Mouse (Mus musculus) heart, embryonic 14.5 days (tissue): ENCODE data around the gene Flvcr2. TPM values are rescaled to one million over a fixed set of nuclear protein-coding genes. Genes with fewer than 3 reads are reported as not detected.
A peak's percentile ranks its signal among the peaks of the same experiment; 100 is the strongest.

ENCODE experiments used
- ATAC-seq: fragments of 200-750 bp; cut with Nextera tagmentation; 2 replicates; pipeline ENCODE4 v1.8.0; 2017; ENCODE audit warnings: low read depth, moderate TSS enrichment; ENCODE audit not compliant: insufficient number of reproducible peaks, insufficient read depth, low FRiP score
- H3K27ac ChIP-seq, 2 experiments: fragments of 200-500 bp in 1 of 2; fragments of 300-500 bp in 1 of 2; sonication (generic) in 1 of 2; replicated peaks in 1 of 2; 2 replicates each; pipeline ENCODE4 v1.5.1; 2012 to 2014; ENCODE audit warnings: low read depth in 2 of 2, low read length in 2 of 2, control low read depth in 1 of 2, mild to moderate bottlenecking in 1 of 2, mixed read lengths in 1 of 2; ENCODE audit not compliant: control insufficient read depth in 1 of 2, insufficient read depth in 1 of 2
- H3K27me3 ChIP-seq: fragments of 300-500 bp; sonication (generic); 2 replicates; pipeline ENCODE4 v1.6.1; 2014; ENCODE audit warnings: mild to moderate bottlenecking, low read length, control low read depth; ENCODE audit not compliant: control insufficient read depth, insufficient read depth
- H3K36me3 ChIP-seq: fragments of 300-500 bp; sonication (generic); 2 replicates; pipeline ENCODE4 v1.6.1; 2014; ENCODE audit warnings: mild to moderate bottlenecking, control low read depth, low read length, mixed read lengths; ENCODE audit not compliant: control insufficient read depth, insufficient read depth
- H3K4me1 ChIP-seq, 2 experiments: fragments of 200-500 bp in 1 of 2; fragments of 300-500 bp in 1 of 2; sonication (generic) in 1 of 2; 2 replicates each; pipeline ENCODE4 v1.6.1; 2012 to 2014; ENCODE audit warnings: low read length in 2 of 2, control low read depth in 1 of 2, mixed read lengths in 1 of 2; ENCODE audit not compliant: control insufficient read depth in 2 of 2, insufficient read depth in 2 of 2
- H3K4me2 ChIP-seq: fragments of 300-500 bp; sonication (generic); 2 replicates; pipeline ENCODE4 v1.6.1; 2014; ENCODE audit warnings: mild to moderate bottlenecking, low read length
- H3K4me3 ChIP-seq, 2 experiments: fragments of 200-500 bp in 1 of 2; fragments of 300-500 bp in 1 of 2; sonication (generic) in 1 of 2; 2 replicates each; pipeline ENCODE4 v1.5.1; 2012 to 2014; ENCODE audit warnings: low read length in 2 of 2, mild to moderate bottlenecking in 2 of 2, control low read depth in 1 of 2, low read depth in 1 of 2, moderate library complexity in 1 of 2; ENCODE audit not compliant: control insufficient read depth in 1 of 2, insufficient read depth in 1 of 2
- H3K9ac ChIP-seq: fragments of 300-500 bp; sonication (generic); 2 replicates; pipeline ENCODE4 v1.6.1; 2014; ENCODE audit warnings: mild to moderate bottlenecking, low read length
- H3K9me3 ChIP-seq: fragments of 300-500 bp; sonication (generic); 2 replicates; pipeline ENCODE4 v1.6.1; 2016; ENCODE audit warnings: low read length, control low read depth; ENCODE audit not compliant: control insufficient read depth
- WGBS: fragments of 180-500 bp; shearing (Covaris S2); extraction: QIAGEN DNeasy Blood & Tissue Kit; methylation state at CpG from one replicate; pipeline ENCODE4 v1.1.7; 2014; 5-methylcytosine and 5-hydroxymethylcytosine counted together
- polyA plus RNA-seq: library from polyadenylated mRNA; unstranded; fragments of >200 nt; fragmentation: Nextera tagmentation; extraction: Ambion mirVana; gene quantifications from 2 replicates; pipeline ENCODE4 v1.2.1, GENCODE M21; 2014

Gene Flvcr2
- polyA plus RNA-seq, 1 experiment from 2014 or later, result 7.8 TPM

- WGBS, result 73% methylated on average over 1 of the region's 1 CpGs
- H3K9me3 ChIP-seq, result no peaks in the 10 kb centered on the region
- ATAC-seq, result no peak
- H3K27ac ChIP-seq, result no peak overlapping the region
- peaks cover 0 to 6% of the 10 kb centered on the region in 2 experiments; a peak in 2 of 4 replicates for H3K4me1 ChIP-seq
- H3K9ac ChIP-seq, result no peak overlapping the region
- H3K36me3 ChIP-seq, result no peaks in the 10 kb centered on the region
- H3K27me3 ChIP-seq, result no peaks in the 10 kb centered on the region
- no peak overlapping the region for H3K4me2 ChIP-seq
- H3K4me3 ChIP-seq, result no peak overlapping the region
Observed at GRCm38 (mm10) chr12:85795551-85795950, 49.2 kb downstream of the Flvcr2 start.

GRCm38 (mm10) chr12:85800031-85800430 lies 53.7 kb downstream of the Flvcr2 start:
- H3K4me2 ChIP-seq, result no peak overlapping the region
- H3K4me1 ChIP-seq, result no peaks in the 10 kb centered on the region
- H3K9ac ChIP-seq, result no peak overlapping the region
- H3K27me3 ChIP-seq, result no peaks in the 10 kb centered on the region
- no peak overlapping the region for H3K4me3 ChIP-seq
- H3K27ac ChIP-seq, result no peak overlapping the region
- no peaks in the 10 kb centered on the region for H3K36me3 ChIP-seq
- no peak for ATAC-seq
- H3K9me3 ChIP-seq, result no peaks in the 10 kb centered on the region
- 52% methylated on average over 9 of the region's 9 CpGs for WGBS

- peaks cover 25% of the 10 kb centered on the region for H3K36me3 ChIP-seq
- H3K4me1 ChIP-seq, result peaks cover 15 to 33% of the 10 kb centered on the region in 2 experiments
- no peak overlapping the region for H3K4me3 ChIP-seq
- no peak overlapping the region for H3K9ac ChIP-seq
- H3K27ac ChIP-seq, result peak overlapping the region; percentile 30 to 72; a peak in 3 of 4 replicates
- H3K9me3 ChIP-seq, result no peaks in the 10 kb centered on the region
- no peak for ATAC-seq
- H3K27me3 ChIP-seq, result no peaks in the 10 kb centered on the region
- 14% methylated on average over 6 of the region's 6 CpGs for WGBS
- peak overlapping the region; percentile 26 for H3K4me2 ChIP-seq
Observed at GRCm38 (mm10) chr12:85809726-85810125, 63.4 kb downstream of the Flvcr2 start.

GRCm38 (mm10) chr12:85810959-85811358 lies 64.6 kb downstream of the Flvcr2 start:
- no peak for ATAC-seq
- Histone ChIP-seq H3K9ac (no peak overlapping the region), H3K27me3 (no peaks in the 10 kb centered on the region)

GRCm38 (mm10) chr12:85811676-85812075 lies 65.3 kb downstream of the Flvcr2 start:
- Histone ChIP-seq H3K9ac (no peak overlapping the region), H3K27ac (no peak overlapping the region)

More at GRCm38 (mm10) chr12:85810959-85811358, 64.6 kb downstream of the Flvcr2 start:
- H3K27ac ChIP-seq, result 0 out of 4 replicates have a peak overlapping the region, but pooled peaks of 1 of the 2 experiments have one; percentile 9
- no peak overlapping the region for H3K4me3 ChIP-seq
- H3K4me1 ChIP-seq, result peaks cover 15 to 33% of the 10 kb centered on the region in 2 experiments
- no peaks in the 10 kb centered on the region for H3K9me3 ChIP-seq
- H3K36me3 ChIP-seq, result peaks cover 38% of the 10 kb centered on the region
- H3K4me2 ChIP-seq, result no peak overlapping the region

GRCm38 (mm10) chr12:85813599-85813998 lies 67.3 kb downstream of the Flvcr2 start:
- 43% methylated on average over 2 of the region's 2 CpGs for WGBS
- H3K9me3 ChIP-seq, result no peaks in the 10 kb centered on the region
- peaks cover 19 to 42% of the 10 kb centered on the region in 2 experiments for H3K4me1 ChIP-seq
- H3K4me3 ChIP-seq, result no peak overlapping the region
- peak overlapping the region in 1 of 2 experiments; percentile 85; a peak in 1 of 4 replicates for H3K27ac ChIP-seq
- H3K4me2 ChIP-seq, result no peak overlapping the region
- H3K9ac ChIP-seq, result no peak overlapping the region
- peak; percentile 76 for ATAC-seq
- no peaks in the 10 kb centered on the region for H3K27me3 ChIP-seq
- H3K36me3 ChIP-seq, result peaks cover 59% of the 10 kb centered on the region

More at GRCm38 (mm10) chr12:85811676-85812075, 65.3 kb downstream of the Flvcr2 start:
- H3K4me2 ChIP-seq, result no peak overlapping the region
- no peaks in the 10 kb centered on the region for H3K9me3 ChIP-seq
- no peaks in the 10 kb centered on the region for H3K27me3 ChIP-seq
- WGBS, result 93% methylated on average over 4 of the region's 4 CpGs
- peaks cover 45% of the 10 kb centered on the region for H3K36me3 ChIP-seq
- H3K4me1 ChIP-seq, result peaks cover 15 to 33% of the 10 kb centered on the region in 2 experiments
- no peak overlapping the region for H3K4me3 ChIP-seq
- no peak for ATAC-seq

- H3K4me1 ChIP-seq, result peaks cover 19 to 44% of the 10 kb centered on the region in 2 experiments
- no peak overlapping the region for H3K4me2 ChIP-seq
- 78% methylated on average over 9 of the region's 9 CpGs for WGBS
- no peak for ATAC-seq
- no peak overlapping the region for H3K27ac ChIP-seq
- H3K36me3 ChIP-seq, result peaks cover 32% of the 10 kb centered on the region
- H3K9ac ChIP-seq, result no peak overlapping the region
- no peaks in the 10 kb centered on the region for H3K27me3 ChIP-seq
- H3K9me3 ChIP-seq, result no peaks in the 10 kb centered on the region
- no peak overlapping the region for H3K4me3 ChIP-seq
Observed at GRCm38 (mm10) chr12:85822051-85822450, 75.7 kb downstream of the Flvcr2 start.
